Mouse (Mus musculus): ENCODE data around the gene Cnr2. TPM values are rescaled to one million over a fixed set of nuclear protein-coding genes. Genes with fewer than 3 reads are reported as not detected.

Gene Cnr2
- polyA plus RNA-seq, 1 experiment from 2014 or later: not detected

DNA sequence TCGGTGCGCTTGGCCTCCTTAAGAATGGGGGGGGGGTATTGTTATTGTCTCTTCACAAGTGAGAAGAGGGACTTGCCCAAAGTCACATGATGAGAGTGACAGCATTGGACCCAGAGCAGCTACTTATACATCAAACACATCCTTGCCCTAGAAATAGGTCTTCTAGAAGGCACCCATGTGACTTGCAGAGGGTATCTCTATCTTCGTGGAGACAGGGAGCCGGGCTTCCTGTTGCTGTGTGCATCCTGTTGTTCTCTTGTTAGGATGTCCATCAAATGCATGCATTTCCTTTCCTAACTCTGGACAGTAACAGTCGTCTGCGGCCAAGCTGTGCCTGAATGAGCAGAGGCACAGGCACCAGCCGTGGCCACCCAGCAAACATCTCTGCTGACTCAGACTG, 16.3 kb downstream of the Cnr2 start:
- WGBS: 72% methylated on average over 7 of the region's 7 CpGs
- H3K27ac ChIP-seq (ENCODE audit: low read length): no peak overlapping the region
- no peak overlapping the region for H3K4me3 ChIP-seq (replicated peaks; ENCODE audit: low read length)
- no peaks in the 10 kb centered on the region for H3K27me3 ChIP-seq (replicated peaks; ENCODE audit: control insufficient read depth, insufficient read depth, low read length)
- H3K4me1 ChIP-seq (replicated peaks; ENCODE audit: control insufficient read depth, insufficient read depth, low read length): peaks cover 4% of the 10 kb centered on the region; the same call in 1 of the 2 replicates
- no peaks in the 10 kb centered on the region for H3K9me3 ChIP-seq (ENCODE audit: control insufficient read depth, low read length)
- no peak overlapping the region for H3K9ac ChIP-seq (replicated peaks; ENCODE audit: low read depth, low read length)
- no peak overlapping the region for H3K4me2 ChIP-seq (ENCODE audit: low read length)
- ATAC-seq: no peak
- H3K36me3 ChIP-seq (ENCODE audit: control insufficient read depth, insufficient read depth): no peaks in the 10 kb centered on the region

GRCm38 (mm10) chr4:135912164-135912563, 17.0 kb downstream of the Cnr2 start:
- Histone ChIP-seq H3K9ac (replicated peaks; ENCODE audit: low read depth, low read length) (no peak overlapping the region), H3K4me3 (replicated peaks; ENCODE audit: low read length) (no peak overlapping the region), H3K27me3 (replicated peaks; ENCODE audit: control insufficient read depth, insufficient read depth, low read length) (no peaks in the 10 kb centered on the region), H3K36me3 (ENCODE audit: control insufficient read depth, insufficient read depth) (no peaks in the 10 kb centered on the region), H3K4me2 (ENCODE audit: low read length) (no peak overlapping the region), H3K9me3 (ENCODE audit: control insufficient read depth, low read length) (no peaks in the 10 kb centered on the region), H3K4me1 (replicated peaks; ENCODE audit: control insufficient read depth, insufficient read depth, low read length) (peaks cover 4% of the 10 kb centered on the region; the same call in 1 of the 2 replicates), H3K27ac (ENCODE audit: low read length) (no peak overlapping the region)
- no peak for ATAC-seq
- 41% methylated on average over 3 of the region's 3 CpGs for whole genome bisulfite sequencing

GRCm38 (mm10) chr4:135912835-135913234, 17.6 kb downstream of the Cnr2 start:
- no peak overlapping the region for H3K9ac ChIP-seq (replicated peaks; ENCODE audit: low read depth, low read length)
- H3K4me2 ChIP-seq (ENCODE audit: low read length): no peak overlapping the region
- ATAC-seq: peak; percentile 57; the same call in 1 of the 2 replicates

GRCm38 (mm10) chr4:135913433-135913832, 18.2 kb downstream of the Cnr2 start:
- Histone ChIP-seq H3K4me3 (replicated peaks; ENCODE audit: low read length) (no peak overlapping the region), H3K27ac (ENCODE audit: low read length) (no peak overlapping the region), H3K4me2 (ENCODE audit: low read length) (no peak overlapping the region), H3K36me3 (ENCODE audit: control insufficient read depth, insufficient read depth) (no peaks in the 10 kb centered on the region), H3K4me1 (replicated peaks; ENCODE audit: control insufficient read depth, insufficient read depth, low read length) (peaks cover 4% of the 10 kb centered on the region; the same call in 1 of the 2 replicates), H3K27me3 (replicated peaks; ENCODE audit: control insufficient read depth, insufficient read depth, low read length) (no peaks in the 10 kb centered on the region), H3K9me3 (ENCODE audit: control insufficient read depth, low read length) (no peaks in the 10 kb centered on the region), H3K9ac (replicated peaks; ENCODE audit: low read depth, low read length) (no peak overlapping the region)
- 85% methylated on average over 4 of the region's 4 CpGs for WGBS
- no peak for ATAC-seq

More at GRCm38 (mm10) chr4:135912835-135913234, 17.6 kb downstream of the Cnr2 start:
- Histone ChIP-seq H3K27me3 (replicated peaks; ENCODE audit: control insufficient read depth, insufficient read depth, low read length) (no peaks in the 10 kb centered on the region), H3K4me3 (replicated peaks; ENCODE audit: low read length) (no peak overlapping the region), H3K36me3 (ENCODE audit: control insufficient read depth, insufficient read depth) (no peaks in the 10 kb centered on the region), H3K9me3 (ENCODE audit: control insufficient read depth, low read length) (no peaks in the 10 kb centered on the region), H3K27ac (ENCODE audit: low read length) (no peak overlapping the region), H3K4me1 (replicated peaks; ENCODE audit: control insufficient read depth, insufficient read depth, low read length) (peaks cover 4% of the 10 kb centered on the region; the same call in 1 of the 2 replicates)
- 44% methylated on average over 3 of the region's 3 CpGs for WGBS

DNA sequence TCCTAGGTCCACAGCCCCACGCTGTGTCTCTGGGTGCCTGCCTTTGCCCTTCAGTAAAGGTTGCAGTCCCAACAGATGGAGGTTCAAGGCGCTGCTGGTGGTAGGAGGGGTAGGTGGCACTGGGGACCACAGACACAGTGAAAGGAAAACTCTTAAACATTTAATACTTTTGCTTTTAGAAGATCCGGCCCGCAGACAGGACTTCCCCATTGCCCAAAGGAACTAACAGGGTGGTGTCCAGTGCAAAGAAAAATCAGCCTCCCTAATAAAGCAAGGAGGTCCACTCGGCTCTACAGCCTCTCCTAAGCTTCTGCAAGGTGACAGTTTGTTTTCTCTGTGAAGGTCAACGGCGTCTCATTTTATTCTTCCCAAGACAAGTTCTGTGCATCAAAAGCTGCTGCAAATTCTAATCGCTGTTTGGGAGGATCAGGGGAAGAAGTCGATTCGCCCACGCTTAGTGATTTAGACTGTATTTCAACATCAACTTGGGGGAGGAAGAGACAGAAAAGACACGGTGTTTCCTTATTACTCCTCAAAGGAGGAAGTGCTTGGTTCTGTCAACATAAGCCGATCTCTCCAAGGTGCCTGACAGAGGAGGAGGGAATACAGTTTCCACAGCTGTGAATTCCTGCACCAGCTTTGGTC, 23.6 kb downstream of the Cnr2 start:
- no peaks in the 10 kb centered on the region for H3K9me3 ChIP-seq (ENCODE audit: control insufficient read depth, low read length)
- H3K27me3 ChIP-seq (replicated peaks; ENCODE audit: control insufficient read depth, insufficient read depth, low read length): no peaks in the 10 kb centered on the region
- 92% methylated on average over 13 of the region's 13 CpGs for WGBS
- peaks cover 8% of the 10 kb centered on the region for H3K4me1 ChIP-seq (replicated peaks; ENCODE audit: control insufficient read depth, insufficient read depth, low read length)
- H3K9ac ChIP-seq (replicated peaks; ENCODE audit: low read depth, low read length): no peak overlapping the region
- no peaks in the 10 kb centered on the region; the same call in 1 of the 2 replicates for H3K36me3 ChIP-seq (ENCODE audit: control insufficient read depth, insufficient read depth)
- ATAC-seq: no peak
- H3K4me2 ChIP-seq (ENCODE audit: low read length): no peak overlapping the region
- H3K27ac ChIP-seq (ENCODE audit: low read length): no peak overlapping the region
- no peak overlapping the region for H3K4me3 ChIP-seq (replicated peaks; ENCODE audit: low read length)

DNA sequence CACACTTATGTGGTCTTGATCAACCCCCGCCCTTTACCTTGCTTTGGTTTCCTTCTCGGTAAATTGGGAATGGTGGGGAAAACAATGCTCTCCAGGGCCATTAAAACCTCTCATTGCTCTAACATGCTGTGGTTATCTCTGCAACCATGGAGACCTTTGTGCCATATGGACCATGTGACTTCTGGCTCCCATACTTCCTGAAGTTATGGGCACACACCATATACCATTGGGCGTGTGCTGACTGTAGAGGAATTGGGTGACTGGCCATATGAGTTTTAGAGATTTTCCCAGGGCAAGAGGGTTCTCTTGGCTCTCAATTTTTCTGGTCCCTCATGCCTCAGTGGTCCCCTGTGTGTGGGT, 24.1 kb downstream of the Cnr2 start:
- Histone ChIP-seq H3K9me3 (ENCODE audit: control insufficient read depth, low read length) (no peaks in the 10 kb centered on the region), H3K9ac (replicated peaks; ENCODE audit: low read depth, low read length) (no peak overlapping the region), H3K4me1 (replicated peaks; ENCODE audit: control insufficient read depth, insufficient read depth, low read length) (peaks cover 8% of the 10 kb centered on the region), H3K4me2 (ENCODE audit: low read length) (no peak overlapping the region), H3K4me3 (replicated peaks; ENCODE audit: low read length) (no peak overlapping the region), H3K27me3 (replicated peaks; ENCODE audit: control insufficient read depth, insufficient read depth, low read length) (no peaks in the 10 kb centered on the region), H3K27ac (ENCODE audit: low read length) (no peak overlapping the region), H3K36me3 (ENCODE audit: control insufficient read depth, insufficient read depth) (no peaks in the 10 kb centered on the region; the same call in 1 of the 2 replicates)
- WGBS: 94% methylated on average over 3 of the region's 3 CpGs
- ATAC-seq: no peak

DNA sequence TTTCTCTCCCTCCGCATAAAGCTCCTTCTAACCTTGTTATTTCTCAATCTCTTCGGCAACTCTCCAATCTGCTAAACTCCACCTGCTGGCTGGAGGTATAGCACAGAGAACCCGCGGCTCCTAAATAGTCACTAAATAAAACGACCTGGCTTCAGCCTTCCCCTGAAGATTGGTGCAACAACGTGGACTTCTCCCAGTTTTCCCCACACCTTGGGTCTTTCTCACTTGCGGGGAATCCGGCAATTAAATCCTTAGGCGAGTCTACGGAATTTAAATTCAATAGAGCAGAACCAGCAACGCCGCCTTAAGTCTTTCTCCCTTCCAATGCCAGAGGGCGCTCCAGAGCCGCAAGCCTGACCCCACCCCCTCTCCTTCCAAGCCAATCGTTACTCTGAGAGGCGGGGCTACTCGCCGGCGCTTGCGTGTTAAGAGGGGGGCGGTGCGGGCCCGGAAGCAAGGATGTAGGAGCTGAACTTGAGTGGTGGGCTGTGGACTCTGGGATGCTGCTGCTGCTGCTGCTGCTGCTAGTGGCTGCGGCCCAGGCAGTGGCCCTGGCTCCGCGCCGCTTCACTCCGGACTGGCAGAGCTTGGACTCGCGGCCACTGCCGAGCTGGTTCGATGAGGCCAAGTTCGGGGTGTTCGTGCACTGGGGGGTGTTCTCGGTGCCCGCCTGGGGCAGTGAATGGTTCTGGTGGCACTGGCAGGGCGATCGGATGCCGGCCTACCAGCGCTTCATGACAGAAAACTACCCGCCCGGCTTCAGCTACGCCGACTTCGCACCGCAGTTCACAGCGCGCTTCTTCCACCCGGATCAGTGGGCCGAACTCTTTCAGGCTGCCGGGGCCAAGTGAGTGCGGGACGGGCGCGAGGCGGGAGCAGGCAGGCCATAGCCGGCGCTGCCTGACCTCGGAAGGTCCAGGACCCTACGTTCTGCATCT, 25.4 kb downstream of the Cnr2 start, which contains the start of gene Fuca1:
Gene Fuca1 (plus strand): TSS at position 432 of the 938 bp plus-strand sequence.
- H3K9me3 ChIP-seq (ENCODE audit: control insufficient read depth, low read length): no peaks in the 10 kb centered on the region
- H3K4me3 ChIP-seq (replicated peaks; ENCODE audit: low read length): peak within 1 kb of the TSS; percentile 76
- H3K9ac ChIP-seq (replicated peaks; ENCODE audit: low read depth, low read length): peak within 1 kb of the TSS; percentile 73
- H3K27me3 ChIP-seq (replicated peaks; ENCODE audit: control insufficient read depth, insufficient read depth, low read length): no peaks in the 10 kb centered on the region
- H3K36me3 ChIP-seq (ENCODE audit: control insufficient read depth, insufficient read depth): no peaks in the 10 kb centered on the region; the same call in 1 of the 2 replicates
- peak within 1 kb of the TSS; percentile 80 for H3K27ac ChIP-seq (ENCODE audit: low read length)
- 2% methylated on average over 60 of the region's 60 CpGs for WGBS
- H3K4me1 ChIP-seq (replicated peaks; ENCODE audit: control insufficient read depth, insufficient read depth, low read length): peaks cover 11% of the 10 kb centered on the region
- peak; percentile 98 for ATAC-seq
- peak within 1 kb of the TSS; percentile 89 for H3K4me2 ChIP-seq (ENCODE audit: low read length)

DNA sequence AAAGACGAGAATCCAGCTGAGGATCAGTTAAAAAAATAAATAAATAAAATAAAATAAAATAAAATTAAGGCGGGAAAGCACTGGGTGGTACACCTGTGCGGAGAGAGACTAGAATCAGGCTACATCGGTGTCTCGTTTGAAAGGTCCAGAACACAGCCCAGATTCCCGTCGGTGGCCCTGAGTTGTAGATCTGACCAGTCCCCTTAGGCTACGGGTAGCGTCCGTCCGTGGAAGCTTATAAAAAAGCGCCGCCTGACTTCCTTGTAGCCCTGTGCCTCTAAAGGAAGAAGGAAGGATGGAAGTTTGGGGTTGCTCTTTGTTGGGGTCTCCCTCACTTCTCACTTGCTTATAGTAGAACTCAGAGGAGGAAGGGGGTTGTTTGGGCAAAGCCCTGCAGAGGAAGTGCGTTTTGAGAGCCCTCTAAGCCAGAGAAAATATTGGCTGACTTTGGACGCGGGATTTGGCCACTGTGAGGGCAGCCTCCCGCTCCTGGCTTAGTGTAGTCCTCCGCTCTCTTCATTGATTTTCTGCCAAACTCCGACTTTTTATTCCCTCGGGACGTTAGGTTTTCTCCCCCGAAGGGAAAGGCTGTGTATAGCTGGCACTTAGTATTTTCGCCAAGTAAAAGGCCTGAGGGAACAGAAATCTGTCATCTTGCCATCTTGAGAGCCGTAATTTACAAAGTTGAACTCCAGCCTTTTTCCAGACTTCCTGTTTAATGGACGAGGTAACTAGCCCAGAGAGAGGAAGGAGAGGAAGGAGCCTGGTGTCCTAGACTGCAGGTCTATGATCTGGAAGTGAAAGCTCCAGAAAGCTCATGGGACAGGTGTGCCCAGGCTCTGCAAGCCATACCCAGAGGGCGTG, 26.3 kb downstream of the Cnr2 start:
- 7% methylated on average over 26 of the region's 26 CpGs for WGBS
- H3K27ac ChIP-seq (ENCODE audit: low read length): no peak overlapping the region
- no peaks in the 10 kb centered on the region for H3K27me3 ChIP-seq (replicated peaks; ENCODE audit: control insufficient read depth, insufficient read depth, low read length)
- no peak for ATAC-seq
- H3K9ac ChIP-seq (replicated peaks; ENCODE audit: low read depth, low read length): peak overlapping the region; percentile 73
- H3K9me3 ChIP-seq (ENCODE audit: control insufficient read depth, low read length): no peaks in the 10 kb centered on the region
- no peaks in the 10 kb centered on the region; the same call in 1 of the 2 replicates for H3K36me3 ChIP-seq (ENCODE audit: control insufficient read depth, insufficient read depth)
- peak overlapping the region; percentile 89 for H3K4me2 ChIP-seq (ENCODE audit: low read length)
- peaks cover 11% of the 10 kb centered on the region for H3K4me1 ChIP-seq (replicated peaks; ENCODE audit: control insufficient read depth, insufficient read depth, low read length)
- H3K4me3 ChIP-seq (replicated peaks; ENCODE audit: low read length): peak overlapping the region; percentile 76

All from forebrain, embryonic 16.5 days (tissue).